28 mouse cellular contexts compared by ENCODE assay signal in the genomic region with DNA sequence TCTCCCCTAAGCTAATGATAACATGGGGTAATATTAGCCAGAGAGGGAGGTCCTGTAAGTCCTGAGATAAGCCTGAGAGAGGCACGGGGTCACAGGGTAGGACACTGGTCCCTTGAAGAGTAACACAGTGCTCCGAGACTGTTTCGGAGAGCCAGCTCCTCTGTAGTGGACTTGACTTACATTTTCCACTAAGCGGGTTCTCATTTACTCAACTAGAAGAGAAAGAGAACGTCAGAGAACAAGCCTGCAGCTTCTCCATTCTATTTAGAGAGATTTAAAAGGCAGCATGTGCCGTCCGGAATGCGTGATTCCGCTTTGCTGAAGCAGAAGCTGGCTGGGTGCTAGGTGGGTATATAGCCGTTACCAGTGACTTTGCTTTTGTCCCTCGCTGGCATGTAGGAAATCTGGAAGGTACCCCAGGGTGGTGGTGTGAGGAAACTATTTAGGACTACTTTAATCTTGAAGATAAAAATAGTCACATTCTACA. TPM values are rescaled to one million over a fixed set of nuclear protein-coding genes. Genes with fewer than 3 reads are reported as not detected.
DNase-seq lines count a peak whose midpoint lies in the region; ATAC-seq lines count a peak whose summit lies in the region.
"Had no signal": no experiment of that assay in that cellular context is flagged by ENCODE, and none has a peak within 500 bp of the region (broad histone marks: within the 10 kb centered on the region; RNA-seq: fewer than 3 reads in every experiment).

No protein-coding gene starts in this region.

- H3K27ac ChIP-seq in liver, embryonic 16.5 days (ENCODE audit: low read length), result peak overlapping the region; percentile 7; the same call in 1 of the 2 replicates
- no peak overlapping the region for H3K27ac ChIP-seq in liver, embryonic 11.5 days (ENCODE audit: low read depth, low read length)
- peak overlapping the region; percentile 88 to 91 for H3K27ac ChIP-seq in heart, embryonic 14.5 days (replicated peaks in 1 of 2; ENCODE audit: control insufficient read depth in 1 of 2, insufficient read depth in 1 of 2, low read depth in 2 of 2, low read length in 2 of 2)
- H3K27ac ChIP-seq: forebrain, embryonic 10.5 days; hindbrain, embryonic 12.5 days; kidney, postnatal 0 days; layer of hippocampus, adult 2 months; limb, embryonic 12.5 days; macrophage; midbrain, embryonic 10.5 days; neural tube, embryonic 13.5 days had no signal

- H3K27me3 ChIP-seq in liver, embryonic 16.5 days (ENCODE audit: control insufficient read depth, insufficient read depth, low read depth, low read length), result no peaks in the 10 kb centered on the region
- no peaks in the 10 kb centered on the region for H3K27me3 ChIP-seq in liver, embryonic 11.5 days (replicated peaks; ENCODE audit: control insufficient read depth, insufficient read depth, low read length)
- no peaks in the 10 kb centered on the region for H3K27me3 ChIP-seq in heart, embryonic 14.5 days (ENCODE audit: control insufficient read depth, insufficient read depth, low read length)
- H3K27me3 ChIP-seq: hindbrain, embryonic 12.5 days; limb, embryonic 12.5 days; liver, embryonic 15.5 days had no signal

- no peak for ATAC-seq in liver, embryonic 16.5 days (ENCODE audit: low read depth)
- no peak for ATAC-seq in liver, embryonic 11.5 days (replicated peaks; ENCODE audit: low FRiP score)
- peak; percentile 64 for ATAC-seq in heart, embryonic 14.5 days (ENCODE audit: insufficient number of reproducible peaks, insufficient read depth, low FRiP score, low read depth)
- no peak for ATAC-seq in activated CD4-positive, CD25-positive, alpha-beta regulatory T cell, adult 4 months
- ATAC-seq: forebrain, embryonic 16.5 days; lung, postnatal 0 days; midbrain, embryonic 16.5 days had no signal

- intact Hi-C loops in heart, postnatal 36 days (cut with DNase I), result loop anchor here (5.0 kb wide), 1 partner anchor 177 kb away; no protein-coding TSS in a partner anchor

- no peak overlapping the region for H3K9ac ChIP-seq in liver, embryonic 16.5 days (ENCODE audit: low read depth, low read length)
- H3K9ac ChIP-seq in liver, embryonic 11.5 days (ENCODE audit: low read depth, low read length), result no peak overlapping the region
- H3K9ac ChIP-seq in heart, embryonic 14.5 days (ENCODE audit: low read length), result peak overlapping the region; percentile 56
- H3K9ac ChIP-seq: hindbrain, embryonic 12.5 days; limb, embryonic 12.5 days; liver, embryonic 15.5 days; neural tube, embryonic 13.5 days had no signal

- H3K9me3 ChIP-seq in liver, embryonic 16.5 days (replicated peaks; ENCODE audit: control insufficient read depth, low read length), result no peaks in the 10 kb centered on the region
- no peaks in the 10 kb centered on the region for H3K9me3 ChIP-seq in liver, embryonic 11.5 days (ENCODE audit: control insufficient read depth, low read length)
- no peaks in the 10 kb centered on the region for H3K9me3 ChIP-seq in heart, embryonic 14.5 days (ENCODE audit: control insufficient read depth, low read length)
- H3K9me3 ChIP-seq: forebrain, embryonic 10.5 days; hindbrain, embryonic 12.5 days; limb, embryonic 12.5 days; liver, embryonic 15.5 days; midbrain, embryonic 10.5 days; neural tube, embryonic 13.5 days had no signal

- H3K4me1 ChIP-seq in liver, embryonic 16.5 days (ENCODE audit: control insufficient read depth, low read depth, low read length), result no peaks in the 10 kb centered on the region
- H3K4me1 ChIP-seq in liver, embryonic 11.5 days (replicated peaks; ENCODE audit: control insufficient read depth, insufficient read depth, low read length), result no peaks in the 10 kb centered on the region
- H3K4me1 ChIP-seq in heart, embryonic 14.5 days (ENCODE audit: control insufficient read depth in 2 of 2, insufficient read depth in 2 of 2, low read length in 2 of 2), result peaks cover 9 to 22% of the 10 kb centered on the region in 2 experiments
- H3K4me1 ChIP-seq: forebrain, embryonic 10.5 days; hindbrain, embryonic 12.5 days; liver, embryonic 15.5 days; midbrain, embryonic 10.5 days had no signal

- WGBS in liver, embryonic 16.5 days (ENCODE audit: insufficient replicate concordance), result 62% methylated on average over 11 of the region's 11 CpGs
- WGBS in liver, embryonic 11.5 days, result 73% methylated on average over 11 of the region's 11 CpGs
- WGBS in heart, embryonic 14.5 days, result 29% methylated on average over 11 of the region's 11 CpGs

- no peaks in the 10 kb centered on the region for H3K36me3 ChIP-seq in liver, embryonic 16.5 days (ENCODE audit: control insufficient read depth, insufficient read depth)
- no peaks in the 10 kb centered on the region for H3K36me3 ChIP-seq in liver, embryonic 11.5 days (ENCODE audit: control insufficient read depth, insufficient read depth, low read length)
- H3K36me3 ChIP-seq in heart, embryonic 14.5 days (ENCODE audit: control insufficient read depth, insufficient read depth, low read length), result no peaks in the 10 kb centered on the region
- H3K36me3 ChIP-seq: forebrain, embryonic 10.5 days; hindbrain, embryonic 12.5 days; limb, embryonic 12.5 days; liver, embryonic 15.5 days; midbrain, embryonic 10.5 days; neural tube, embryonic 13.5 days had no signal

- DNase-seq in liver, embryonic 11.5 days (ENCODE audit: low spot score), result no peak
- DNase-seq in heart, adult 9 months (ENCODE audit: low spot score in 2 of 2), result peak; percentile 38 to 58
- DNase-seq in heart, postnatal 36 days, result peak; percentile 15 to 51
- DNase-seq in kidney, postnatal 4 days, result no peak
- DNase-seq in kidney, postnatal 25 days, result no peak
- DNase-seq: cerebellum, adult 11-12 months; cerebellum, postnatal 14 days; kidney, adult 11 months; retina, postnatal 1 day; right cerebral cortex, postnatal 25 days; spleen, adult 18-20 months had no signal

- no peak overlapping the region for H3K4me2 ChIP-seq in liver, embryonic 16.5 days (ENCODE audit: low read depth, low read length)
- no peak overlapping the region for H3K4me2 ChIP-seq in liver, embryonic 11.5 days
- peak overlapping the region; percentile 60 for H3K4me2 ChIP-seq in heart, embryonic 14.5 days (ENCODE audit: low read length)
- H3K4me2 ChIP-seq: hindbrain, embryonic 12.5 days; limb, embryonic 12.5 days; liver, embryonic 15.5 days; neural tube, embryonic 13.5 days had no signal

- no peak overlapping the region for H3K4me3 ChIP-seq in liver, embryonic 16.5 days (ENCODE audit: low read depth, low read length)
- H3K4me3 ChIP-seq in liver, embryonic 11.5 days (ENCODE audit: low read depth, low read length), result no peak overlapping the region
- peak overlapping the region; percentile 31 to 37 for H3K4me3 ChIP-seq in heart, embryonic 14.5 days (ENCODE audit: control insufficient read depth in 1 of 2, insufficient read depth in 1 of 2, low read depth in 1 of 2, low read length in 2 of 2)
- H3K4me3 ChIP-seq: forebrain, embryonic 10.5 days; hindbrain, embryonic 12.5 days; layer of hippocampus, adult 2 months; limb, embryonic 12.5 days; liver, embryonic 15.5 days; midbrain, embryonic 10.5 days; myocyte; neural tube, embryonic 13.5 days had no signal

RNA-seq across cellular contexts. Expression of a gene that starts 9.2 kb away (rescaled TPM):
- polyA plus RNA-seq in liver, embryonic 16.5 days (2015; fragmentation: Nextera tagmentation; extraction: Ambion mirVana), result 13.6 and 19.5 TPM in 2 replicates
- 3.9 and 4.1 TPM in 2 replicates for polyA plus RNA-seq in liver, embryonic 11.5 days (2014; fragmentation: Nextera tagmentation; extraction: Ambion mirVana)
- polyA plus RNA-seq in heart, embryonic 14.5 days (2014; fragmentation: Nextera tagmentation; extraction: Ambion mirVana), result 15.8 and 15.9 TPM in 2 replicates
- 10 to 100 TPM; 42.0 to 53.8 TPM for total RNA-seq in heart, postnatal 36 days (2021)
- polyA plus RNA-seq in activated CD4-positive, CD25-positive, alpha-beta regulatory T cell, adult 4 months (2017; shearing (Covaris generic)), result under 1 TPM in 1 of 2 experiments, not detected in 1; 0.30 TPM
- polyA plus RNA-seq: C2C12, macrophage, myocyte had no signal

Comparison
In these comparisons a context has a peak if more than half of its experiments do, and no peak if none do; other contexts are left out.
1. H3K4me3 ChIP-seq: peak in heart, embryonic 14.5 days (2 of 2); none in liver, embryonic 16.5 days (single experiment) and liver, embryonic 11.5 days (single experiment).
2. DNase-seq: peak in heart, adult 9 months (2 of 2) and heart, postnatal 36 days (2 of 2); none in liver, embryonic 11.5 days (single experiment), kidney, postnatal 4 days (0 of 2) and kidney, postnatal 25 days (0 of 2).